Mouse (Mus musculus) forebrain, embryonic 12.5 days (tissue): ENCODE data around the gene Pcyt1b. TPM values are rescaled to one million over a fixed set of nuclear protein-coding genes. Genes with fewer than 3 reads are reported as not detected.

Experiments
- ATAC-seq: fragments of 200-750 bp; cut with Nextera tagmentation; 2 replicates; pipeline ENCODE4 v1.8.0; 2017; ENCODE audit warnings: moderate TSS enrichment; ENCODE audit not compliant: low FRiP score
- H3K27ac ChIP-seq: fragments of 300-500 bp; sonication (generic); 2 replicates; pipeline ENCODE4 v1.5.1; 2016; ENCODE audit warnings: mild to moderate bottlenecking
- H3K27me3 ChIP-seq: fragments of 300-500 bp; sonication (generic); 2 replicates; pipeline ENCODE4 v1.6.1; 2016; ENCODE audit warnings: mild to moderate bottlenecking
- H3K36me3 ChIP-seq: fragments of 300-500 bp; sonication (generic); replicated peaks from 2 replicates; pipeline ENCODE4 v1.6.1; 2016; ENCODE audit warnings: mild to moderate bottlenecking
- H3K4me1 ChIP-seq: fragments of 300-500 bp; sonication (generic); 2 replicates; pipeline ENCODE4 v1.6.1; 2016
- H3K4me2 ChIP-seq: fragments of 300-500 bp; sonication (generic); 2 replicates; pipeline ENCODE4 v1.6.1; 2016; ENCODE audit warnings: mild to moderate bottlenecking, moderate library complexity
- H3K4me3 ChIP-seq: fragments of 300-500 bp; sonication (generic); replicated peaks from 2 replicates; pipeline ENCODE4 v1.5.1; 2016; ENCODE audit warnings: mild to moderate bottlenecking
- H3K9ac ChIP-seq: fragments of 300-500 bp; sonication (generic); 2 replicates; pipeline ENCODE4 v1.6.1; 2016; ENCODE audit warnings: mild to moderate bottlenecking
- H3K9me3 ChIP-seq: fragments of 300-500 bp; sonication (generic); 2 replicates; pipeline ENCODE4 v1.6.1; 2016
- WGBS: fragments of 180-500 bp; shearing (Covaris S2); methylation state at CpG from one replicate; pipeline ENCODE4 v1.1.7; 2016; 5-methylcytosine and 5-hydroxymethylcytosine counted together
- polyA plus RNA-seq: library from polyadenylated mRNA; unstranded; fragments of >200 nt; fragmentation: Nextera tagmentation; extraction: Ambion mirVana; gene quantifications from 2 replicates; pipeline ENCODE4 v1.2.1, GENCODE M21; 2016

The Pcyt1b gene
- 16.1 and 18.0 TPM in 2 replicates for polyA plus RNA-seq

DNA sequence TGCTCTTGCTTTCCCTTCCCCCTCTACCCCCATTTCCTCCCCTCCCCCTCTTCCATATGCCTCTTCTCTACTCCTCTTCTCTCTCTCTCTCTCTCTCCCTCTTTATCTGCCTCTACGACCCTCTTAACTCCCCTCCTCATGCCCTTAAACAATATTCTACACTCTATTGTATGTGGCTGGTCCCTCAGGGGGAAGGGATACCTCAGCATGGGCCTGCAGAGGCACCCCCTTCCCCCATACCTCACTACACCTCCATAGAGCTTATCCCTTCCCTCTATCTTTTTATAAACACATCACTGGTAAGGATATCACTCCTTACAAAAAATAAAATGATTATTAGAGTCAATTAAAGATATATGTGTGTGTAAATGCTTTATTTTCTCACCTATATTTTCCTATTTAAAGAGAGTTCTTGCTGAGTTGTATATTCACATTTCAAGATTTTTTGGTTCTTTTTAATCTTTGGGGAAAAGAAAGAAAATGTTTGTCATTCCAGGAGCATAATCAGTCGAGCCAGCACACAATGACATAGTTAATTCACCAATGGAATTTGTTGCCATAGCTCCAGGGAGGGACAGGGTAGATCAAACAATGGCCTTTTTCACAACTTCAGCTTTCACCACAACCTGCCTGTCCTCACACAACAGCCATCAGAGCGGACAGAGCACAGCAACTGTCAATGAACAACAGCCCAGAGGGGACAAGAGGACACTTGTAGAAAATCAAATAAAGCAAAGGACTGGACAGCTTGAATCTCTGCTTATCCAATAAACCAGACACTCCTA, at the start of gene Pcyt1b:
Gene Pcyt1b (plus strand): TSS at position 646 of the 785 bp plus-strand sequence.
- Histone ChIP-seq H3K4me3 (no peak within 1 kb of the TSS), H3K9me3 (no peaks in the 10 kb centered on the region), H3K36me3 (no peaks in the 10 kb centered on the region), H3K9ac (no peak within 1 kb of the TSS), H3K27ac (no peak within 1 kb of the TSS), H3K27me3 (no peaks in the 10 kb centered on the region), H3K4me1 (peaks cover 5% of the 10 kb centered on the region; the same call in 1 of the 2 replicates), H3K4me2 (no peak within 1 kb of the TSS)
- 9% methylated on average over 3 of the region's 3 CpGs for WGBS
- no peak for ATAC-seq

DNA sequence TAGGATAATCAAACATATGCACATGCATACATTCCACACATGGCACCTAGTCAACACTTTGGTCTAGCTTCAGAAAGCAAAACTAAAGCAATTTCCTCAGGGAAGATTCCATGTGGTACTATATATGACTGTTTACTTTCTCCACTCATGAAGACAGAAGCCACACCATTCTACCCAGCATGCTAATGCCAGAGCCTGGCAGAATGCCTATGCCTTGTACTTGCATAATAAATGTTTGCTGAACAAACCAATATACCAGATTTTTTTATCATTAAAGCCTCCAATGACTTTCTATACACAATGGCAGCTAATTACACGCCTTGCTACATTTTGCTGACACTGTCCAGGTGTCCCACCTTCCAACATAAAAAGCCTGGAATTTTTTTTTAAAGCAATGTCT, 24.4 kb upstream of the Pcyt1b start:
- Histone ChIP-seq H3K27ac (no peak overlapping the region), H3K36me3 (no peaks in the 10 kb centered on the region), H3K27me3 (no peaks in the 10 kb centered on the region), H3K4me1 (peaks cover 7% of the 10 kb centered on the region; the same call in 1 of the 2 replicates), H3K4me2 (peak overlapping the region; percentile 31), H3K4me3 (no peak overlapping the region), H3K9me3 (no peaks in the 10 kb centered on the region), H3K9ac (no peak overlapping the region)
- ATAC-seq = no peak
- WGBS = 62% methylated on average over 1 of the region's 1 CpGs

DNA sequence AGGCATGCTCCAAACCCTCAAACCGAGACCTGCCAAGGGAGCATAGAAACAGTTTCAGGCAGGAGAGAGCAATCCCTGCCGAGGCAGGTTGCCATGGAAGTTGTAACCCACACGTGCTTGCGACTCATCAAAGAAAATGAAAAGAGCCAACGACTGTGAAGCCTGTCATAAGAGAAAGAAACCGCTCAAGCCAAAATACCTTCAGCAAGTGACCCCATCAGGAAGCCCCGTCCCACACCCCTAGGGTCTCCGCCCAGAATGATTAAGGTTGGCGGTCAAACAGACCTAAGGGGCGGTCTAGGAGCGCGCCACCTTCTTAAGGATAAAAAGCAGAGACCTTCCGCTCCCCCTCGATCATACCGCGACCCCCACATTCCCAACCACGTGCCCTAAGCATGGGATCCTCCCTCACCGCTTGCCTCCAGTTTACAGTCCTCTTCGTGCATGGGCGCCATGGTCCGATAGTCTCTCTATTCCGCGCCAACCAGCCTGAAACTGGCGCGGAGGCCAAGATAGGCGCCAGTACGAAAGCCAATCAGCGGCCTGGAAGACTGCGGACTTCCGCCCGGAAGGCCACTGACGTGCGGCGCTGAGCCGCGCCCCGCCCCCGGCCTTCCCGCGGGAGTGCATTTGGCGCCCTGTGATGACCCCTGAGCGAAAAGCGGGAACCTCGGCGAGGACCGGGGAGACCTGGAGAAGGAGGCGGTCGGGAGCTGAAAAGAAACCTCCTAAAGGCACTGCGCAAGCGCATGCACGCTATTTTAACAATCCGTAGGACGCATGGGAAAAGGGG, 22.8 kb upstream of the Pcyt1b start, which contains the start of gene Pola1:
Gene Pola1 (minus strand): TSS at position 499 of the 793 bp plus-strand sequence.
- Histone ChIP-seq H3K27ac (peak within 1 kb of the TSS; percentile 31; the same call in 1 of the 2 replicates), H3K9ac (peak within 1 kb of the TSS; percentile 51), H3K9me3 (no peaks in the 10 kb centered on the region), H3K4me1 (peaks cover 7% of the 10 kb centered on the region; the same call in 1 of the 2 replicates), H3K4me3 (peak within 1 kb of the TSS; percentile 49), H3K4me2 (peak within 1 kb of the TSS; percentile 53), H3K36me3 (no peaks in the 10 kb centered on the region), H3K27me3 (no peaks in the 10 kb centered on the region)
- WGBS = 17% methylated on average over 53 of the region's 53 CpGs
- ATAC-seq = peak; percentile 98

DNA sequence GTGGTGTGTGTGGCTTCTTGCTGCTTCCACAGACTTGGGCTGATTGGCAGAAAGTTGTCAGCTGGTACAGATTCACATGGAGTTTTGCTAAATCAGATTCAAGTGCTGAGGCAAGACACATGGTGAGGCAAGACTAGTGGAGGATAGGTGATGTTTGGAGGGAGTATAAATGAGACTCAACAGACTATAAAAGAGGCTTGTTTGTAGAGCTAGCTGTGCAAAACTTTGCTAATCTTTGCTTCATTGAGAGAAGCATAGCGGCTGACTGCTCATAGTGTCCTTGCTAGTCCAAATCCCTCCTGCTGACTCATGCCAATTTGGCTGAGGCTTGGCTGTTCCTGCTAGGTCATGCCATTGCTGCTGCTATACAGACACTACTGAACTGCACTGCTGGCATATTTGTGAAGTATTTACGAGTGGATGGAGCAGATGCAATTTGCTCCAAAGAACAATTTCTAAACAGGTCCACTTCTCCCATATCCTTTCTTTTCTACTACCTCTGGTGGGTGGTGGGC, 19.7 kb upstream of the Pcyt1b start:
- H3K36me3 ChIP-seq = no peaks in the 10 kb centered on the region
- peaks cover 7% of the 10 kb centered on the region; the same call in 1 of the 2 replicates for H3K4me1 ChIP-seq
- H3K4me2 ChIP-seq = no peak overlapping the region
- H3K4me3 ChIP-seq = no peak overlapping the region
- WGBS = 80% methylated on average over 2 of the region's 2 CpGs
- no peaks in the 10 kb centered on the region for H3K27me3 ChIP-seq
- H3K9me3 ChIP-seq = no peaks in the 10 kb centered on the region
- no peak overlapping the region for H3K27ac ChIP-seq
- ATAC-seq = no peak
- no peak overlapping the region for H3K9ac ChIP-seq

DNA sequence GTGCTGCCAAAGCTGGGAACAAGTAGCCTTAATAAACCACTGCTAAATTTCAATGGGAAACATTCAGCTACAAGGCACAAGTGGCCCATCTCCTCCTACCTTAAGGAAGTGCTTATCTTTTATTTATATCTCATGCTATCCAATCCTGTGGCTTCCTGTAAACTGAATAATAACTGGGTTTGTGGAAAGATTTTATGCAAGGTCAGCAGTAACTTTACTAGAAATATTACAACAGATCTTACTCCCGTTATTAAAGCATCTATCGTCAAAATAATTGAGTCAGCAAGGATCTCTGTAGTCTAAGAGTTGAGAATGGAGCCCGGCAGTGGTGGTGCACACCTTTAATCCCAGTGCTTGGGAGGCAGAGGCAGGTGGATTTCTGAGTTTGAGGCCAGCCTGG, 11.1 kb upstream of the Pcyt1b start:
- no peak for ATAC-seq
- Histone ChIP-seq H3K9ac (no peak overlapping the region), H3K4me1 (no peaks in the 10 kb centered on the region), H3K4me3 (no peak overlapping the region), H3K4me2 (no peak overlapping the region), H3K9me3 (no peaks in the 10 kb centered on the region), H3K27me3 (no peaks in the 10 kb centered on the region), H3K27ac (no peak overlapping the region), H3K36me3 (no peaks in the 10 kb centered on the region)
- 92% methylated on average over 3 of the region's 3 CpGs for WGBS

DNA sequence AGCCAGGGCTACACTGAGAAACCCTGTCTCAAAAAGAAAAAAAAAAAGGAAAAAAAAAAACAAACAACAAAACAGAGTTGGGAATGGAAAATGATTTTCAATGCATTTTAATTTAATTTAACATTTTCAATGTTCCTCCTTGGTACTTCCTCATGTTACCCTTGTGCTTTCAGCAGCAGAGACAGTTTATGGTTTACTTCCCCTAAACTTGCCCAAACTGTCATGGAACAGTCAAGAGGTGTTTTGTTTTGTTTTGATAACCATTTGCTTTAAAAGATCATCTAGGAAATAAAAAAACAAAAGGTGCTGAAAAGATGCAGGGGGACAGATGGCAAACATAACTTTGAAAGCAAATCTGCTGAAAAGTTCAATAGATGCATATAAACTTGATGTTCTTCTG, 10.6 kb upstream of the Pcyt1b start:
- Histone ChIP-seq H3K27me3 (no peaks in the 10 kb centered on the region), H3K4me1 (no peaks in the 10 kb centered on the region), H3K9me3 (no peaks in the 10 kb centered on the region), H3K27ac (no peak overlapping the region), H3K4me2 (no peak overlapping the region), H3K4me3 (no peak overlapping the region), H3K9ac (no peak overlapping the region), H3K36me3 (no peaks in the 10 kb centered on the region)
- no peak for ATAC-seq

DNA sequence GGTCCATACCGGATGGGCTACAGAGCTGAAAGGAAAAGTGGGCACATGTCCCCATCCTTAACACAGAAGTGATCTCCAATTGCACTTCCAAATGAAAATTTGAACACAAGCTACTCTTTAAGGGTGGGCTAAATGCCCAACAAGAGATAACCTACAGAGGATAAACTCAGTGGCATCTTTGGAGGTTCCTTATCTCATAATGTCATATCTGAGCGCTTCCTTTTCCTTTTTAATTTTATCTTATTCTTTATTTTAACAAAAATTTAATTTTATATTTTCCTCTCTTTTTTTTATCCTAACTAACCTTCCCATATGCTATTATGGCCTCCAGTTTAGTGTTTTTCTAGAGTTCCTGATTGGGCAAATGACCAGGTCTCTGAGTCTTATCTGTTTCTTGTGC, 3.9 kb upstream of the Pcyt1b start:
- Histone ChIP-seq H3K27me3 (no peaks in the 10 kb centered on the region), H3K4me1 (peaks cover 5% of the 10 kb centered on the region; the same call in 1 of the 2 replicates), H3K4me2 (no peak overlapping the region), H3K36me3 (no peaks in the 10 kb centered on the region), H3K9ac (no peak overlapping the region), H3K9me3 (no peaks in the 10 kb centered on the region), H3K27ac (no peak overlapping the region), H3K4me3 (no peak overlapping the region)
- WGBS = 94% methylated on average over 2 of the region's 2 CpGs
- no peak for ATAC-seq

DNA sequence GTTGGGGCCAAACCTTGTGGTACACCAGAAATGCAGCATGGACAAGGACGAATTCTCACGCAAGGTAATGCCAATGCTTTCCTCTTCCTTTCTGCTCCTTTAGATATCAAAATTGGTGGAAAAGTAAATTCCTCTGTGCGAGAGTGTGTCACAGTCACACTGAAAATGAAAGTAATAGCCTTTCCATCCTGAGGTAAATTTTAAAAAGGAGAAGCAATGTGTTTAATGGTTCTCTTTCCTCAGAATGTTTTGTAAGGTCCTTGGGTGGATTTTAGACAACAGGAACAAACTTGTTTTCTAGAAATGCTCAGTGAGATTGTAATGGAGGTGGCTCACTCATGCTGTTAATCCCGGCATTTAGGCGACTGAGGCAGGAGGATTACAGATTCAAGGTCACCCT, 490 bp downstream of the Pcyt1b start:
- H3K4me2 ChIP-seq = no peak overlapping the region
- no peaks in the 10 kb centered on the region for H3K27me3 ChIP-seq
- no peak overlapping the region for H3K9ac ChIP-seq
- peaks cover 5% of the 10 kb centered on the region; the same call in 1 of the 2 replicates for H3K4me1 ChIP-seq
- no peaks in the 10 kb centered on the region for H3K36me3 ChIP-seq
- 82% methylated on average over 5 of the region's 5 CpGs for WGBS
- H3K9me3 ChIP-seq = no peaks in the 10 kb centered on the region
- no peak overlapping the region for H3K27ac ChIP-seq
- no peak overlapping the region for H3K4me3 ChIP-seq
- no peak for ATAC-seq

DNA sequence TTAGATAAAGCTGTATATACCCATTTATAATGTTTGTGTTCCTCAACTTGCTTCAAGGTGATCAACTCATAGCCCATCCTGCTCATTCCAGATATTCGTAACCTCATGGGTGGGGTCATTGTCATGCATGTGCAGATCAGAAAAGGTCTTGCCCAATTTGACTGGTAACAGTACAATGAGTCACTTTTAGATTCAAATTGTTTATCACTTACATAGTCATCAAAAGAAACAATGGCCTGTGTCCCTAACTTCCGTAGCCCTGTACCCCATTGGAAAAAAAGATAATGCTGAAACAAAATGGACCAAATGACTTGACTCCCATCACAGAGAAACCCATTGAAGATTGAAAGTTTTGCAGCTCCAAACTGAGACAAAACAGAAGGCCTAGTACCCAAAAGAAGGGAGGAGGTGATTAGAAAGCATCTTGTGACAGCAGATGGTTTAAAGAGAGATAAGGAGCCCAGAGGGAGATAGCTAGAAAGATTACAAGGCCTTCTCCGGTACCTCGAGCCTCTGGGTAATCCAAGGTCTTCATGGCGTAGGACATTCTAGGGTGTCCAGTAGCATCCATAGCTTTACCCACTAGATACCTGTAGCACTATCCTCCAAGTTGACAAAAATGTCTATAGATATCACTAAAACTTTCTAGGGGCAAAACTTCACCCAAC, 9.4 kb downstream of the Pcyt1b start:
- 92% methylated on average over 5 of the region's 5 CpGs for WGBS
- no peaks in the 10 kb centered on the region for H3K36me3 ChIP-seq
- no peak overlapping the region for H3K27ac ChIP-seq
- no peak overlapping the region for H3K9ac ChIP-seq
- H3K4me3 ChIP-seq = no peak overlapping the region
- no peaks in the 10 kb centered on the region for H3K9me3 ChIP-seq
- no peaks in the 10 kb centered on the region for H3K27me3 ChIP-seq
- no peaks in the 10 kb centered on the region for H3K4me1 ChIP-seq
- no peak overlapping the region for H3K4me2 ChIP-seq
- ATAC-seq = no peak

DNA sequence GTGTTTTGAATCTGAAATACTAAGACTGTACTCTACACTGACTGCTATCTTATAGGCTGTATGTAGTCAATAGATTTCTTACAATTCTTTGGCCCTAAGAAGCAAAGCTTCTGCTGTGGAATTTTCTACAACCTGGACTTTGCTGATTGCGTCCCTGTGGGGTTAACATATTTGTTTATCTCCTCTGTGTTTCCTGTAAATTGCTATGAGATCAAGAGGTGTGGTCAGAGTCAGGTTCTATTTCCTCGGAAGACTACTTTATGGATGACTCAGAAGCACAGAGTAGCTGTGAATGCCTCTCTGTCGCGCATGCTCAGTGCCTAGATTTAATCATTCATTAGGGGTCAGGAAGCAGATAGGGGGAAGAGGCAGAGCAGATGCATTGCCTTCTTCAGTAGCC, 10.1 kb downstream of the Pcyt1b start:
- no peaks in the 10 kb centered on the region for H3K4me1 ChIP-seq
- no peak overlapping the region for H3K9ac ChIP-seq
- H3K27ac ChIP-seq = no peak overlapping the region
- H3K27me3 ChIP-seq = no peaks in the 10 kb centered on the region
- no peak overlapping the region for H3K4me2 ChIP-seq
- no peaks in the 10 kb centered on the region for H3K9me3 ChIP-seq
- H3K36me3 ChIP-seq = no peaks in the 10 kb centered on the region
- no peak overlapping the region for H3K4me3 ChIP-seq
- 82% methylated on average over 4 of the region's 4 CpGs for WGBS
- no peak for ATAC-seq

DNA sequence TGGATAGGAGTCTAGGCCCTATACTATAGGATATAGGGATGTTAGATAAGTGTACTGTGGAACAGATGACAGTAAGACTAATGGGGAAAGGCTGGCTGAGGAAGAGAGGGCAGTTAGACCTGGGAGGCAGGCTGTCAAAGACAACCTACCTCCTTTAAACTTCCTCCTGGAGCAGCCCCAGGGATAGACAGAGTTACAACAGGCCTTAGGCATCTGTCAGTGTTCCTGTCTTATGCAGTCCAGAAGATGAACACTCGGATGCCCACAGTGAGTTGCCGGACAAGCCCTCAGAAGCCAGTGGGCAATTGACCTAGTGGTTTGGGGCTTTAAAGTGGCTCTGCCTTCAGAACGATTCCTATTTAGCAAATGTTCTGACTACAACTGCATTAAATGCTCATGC, 19.8 kb downstream of the Pcyt1b start:
- Histone ChIP-seq H3K4me1 (no peaks in the 10 kb centered on the region), H3K9me3 (no peaks in the 10 kb centered on the region), H3K4me3 (peak overlapping the region; percentile 35), H3K27me3 (no peaks in the 10 kb centered on the region), H3K9ac (no peak overlapping the region), H3K27ac (peak overlapping the region; percentile 88), H3K4me2 (peak overlapping the region; percentile 49), H3K36me3 (no peaks in the 10 kb centered on the region)
- WGBS = 49% methylated on average over 3 of the region's 3 CpGs
- ATAC-seq = peak; percentile 20; the same call in 1 of the 2 replicates
